Mouse (Mus musculus): ENCODE data around the gene Dcaf17. TPM values are rescaled to one million over a fixed set of nuclear protein-coding genes. Genes with fewer than 3 reads are reported as not detected.

Gene Dcaf17
- total and polyA plus RNA-seq, 3 experiments = 15.6 to 28.1 (median 22.7) TPM

DNA sequence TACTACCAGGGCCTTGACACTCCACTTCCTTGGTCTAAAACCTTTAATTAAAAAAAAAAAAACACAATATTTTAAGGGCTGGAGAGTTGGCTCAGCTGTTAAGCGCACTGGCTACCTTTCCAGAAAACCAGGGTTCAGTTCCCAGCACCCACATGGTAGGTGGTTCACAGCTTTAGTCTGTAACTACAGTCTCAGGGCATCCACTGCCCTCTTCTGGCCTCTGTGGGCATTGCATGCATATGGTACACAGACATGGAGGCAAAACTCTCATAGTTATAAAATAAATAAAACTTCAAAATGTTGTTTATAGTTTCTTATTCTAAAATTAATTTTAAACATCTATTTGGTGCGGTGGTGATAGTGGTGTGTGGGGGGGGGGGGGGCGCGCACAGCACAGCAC, 61.0 kb downstream of the Dcaf17 start:
- TF ChIP-seq RCOR1 (conservative IDR thresholded peaks at IDR 0.05; ENCODE audit: low read depth, low read length) = no peak
- TF ChIP-seq SMC3 (IDR thresholded peaks at IDR 0.05; ENCODE audit: low read depth, low read length) = peak; percentile 17; the same call in 1 of the 2 replicates
- no peak for TF ChIP-seq GABPA (IDR thresholded peaks at IDR 0.05; ENCODE audit: insufficient replicate concordance, low read depth, low read length)
- TF ChIP-seq RAD21 (IDR thresholded peaks at IDR 0.05; ENCODE audit: low read depth, low read length) = peak; percentile 37
- no peak for TF ChIP-seq MAZ (IDR thresholded peaks at IDR 0.05; ENCODE audit: low read depth, low read length)
- peak in 1 of 2 experiments; percentile 46; a peak in 2 of 4 replicates for TF ChIP-seq CTCF (conservative IDR thresholded peaks at IDR 0.05 in 1 of 2, IDR thresholded peaks at IDR 0.05 in 1 of 2; ENCODE audit: low read depth in 2 of 2, low read length in 2 of 2)
- no peak for TF ChIP-seq E2F4 (IDR thresholded peaks at IDR 0.05; ENCODE audit: insufficient replicate concordance, low read depth, low read length)
- no peak for TF ChIP-seq MAX (IDR thresholded peaks at IDR 0.05; ENCODE audit: low read length)
- TF ChIP-seq MEF2A (IDR thresholded peaks at IDR 0.05; ENCODE audit: borderline replicate concordance, low read depth, low read length) = no peak
- TF ChIP-seq USF2 (conservative IDR thresholded peaks at IDR 0.05; ENCODE audit: low read depth, low read length) = no peak
- TF ChIP-seq CHD2 (IDR thresholded peaks at IDR 0.05; ENCODE audit: low read length) = no peak
- H3K4me3 ChIP-seq (replicated peaks in 1 of 3; ENCODE audit: low read depth in 2 of 3, low read length in 2 of 3, poor library complexity in 1 of 3) = no peak overlapping the region
- no peak overlapping the region for H3K4me2 ChIP-seq (ENCODE audit: insufficient read depth, low read depth, poor library complexity, severe bottlenecking)
- no peaks in the 10 kb centered on the region for H3K79me2 ChIP-seq (replicated peaks; ENCODE audit: control insufficient read depth, extremely low read depth, insufficient read depth, poor library complexity, severe bottlenecking)
- no peaks in the 10 kb centered on the region; a peak in 1 of 4 replicates for H3K4me1 ChIP-seq (ENCODE audit: control insufficient read depth in 1 of 2, insufficient read depth in 2 of 2)
- H3K27me3 ChIP-seq (replicated peaks) = no peaks in the 10 kb centered on the region
- in situ Hi-C loops (cut with MboI; ENCODE audit: low pct_ligation_motif_present, low pct_unique_long_range_greater_than_20kb, low sequenced_read_pairs) = no loop called here
- dilution Hi-C loops (cut with MboI; ENCODE audit: extremely low pct_ligation_motif_present, extremely low pct_unique_long_range_greater_than_20kb, low sequenced_read_pairs) = no loop called here
- no peak overlapping the region for H3K27ac ChIP-seq (ENCODE audit: insufficient read depth, low read depth)
- H3K36me3 ChIP-seq (replicated peaks in 1 of 2; ENCODE audit: control insufficient read depth in 1 of 2, insufficient read depth in 1 of 2, low read length in 1 of 2) = no peaks in the 10 kb centered on the region
- peaks cover 5% of the 10 kb centered on the region for H3K9me3 ChIP-seq (replicated peaks; ENCODE audit: low read length)
- no peak overlapping the region for H3K9ac ChIP-seq (ENCODE audit: insufficient read depth, low read depth)
- no peak for DNase-seq (ENCODE audit: extremely low read depth)

DNA sequence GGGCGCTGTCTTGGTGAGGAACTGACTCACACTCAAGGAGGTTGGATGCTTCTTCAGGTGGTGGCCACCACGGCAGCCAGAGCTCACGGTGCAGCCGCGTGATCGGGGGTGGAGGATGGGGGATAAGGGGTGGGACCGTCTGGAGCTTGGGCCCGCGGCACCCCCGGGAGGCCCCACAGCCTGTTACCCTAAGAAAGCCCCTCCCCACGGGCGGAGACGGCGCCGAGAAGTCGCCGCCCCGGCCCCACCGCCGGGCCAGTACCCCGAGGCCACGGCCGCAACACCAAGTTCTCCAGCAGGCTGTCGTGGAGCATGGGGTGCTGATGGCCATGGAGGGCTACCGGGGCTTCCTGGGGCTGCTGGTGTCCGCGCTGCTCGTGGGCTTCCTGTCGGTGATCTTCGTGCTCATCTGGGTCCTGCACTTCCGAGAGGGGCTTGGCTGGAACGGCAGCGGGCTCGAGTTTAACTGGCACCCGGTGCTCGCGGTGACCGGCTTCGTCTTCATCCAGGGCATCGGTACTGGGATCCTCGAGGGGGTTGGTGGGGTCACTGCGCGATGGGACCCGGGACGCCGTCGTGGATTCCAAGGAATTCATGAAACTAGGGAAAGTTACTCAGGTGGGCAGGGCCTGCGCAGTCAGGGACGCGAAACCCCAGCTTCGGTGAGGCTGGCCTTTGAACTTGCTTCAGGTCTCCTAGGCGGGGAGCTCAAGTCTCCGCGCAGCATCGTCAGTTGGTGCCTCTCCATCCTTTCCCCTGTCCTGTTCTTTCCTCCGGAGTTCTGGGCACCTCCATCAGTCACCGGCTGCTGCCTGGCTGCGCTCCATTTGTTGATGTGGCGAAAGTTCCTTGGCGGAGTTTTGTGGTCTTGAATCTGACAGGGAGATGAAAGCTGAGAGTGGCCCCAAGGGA, 62.9 kb downstream of the Dcaf17 start, which contains the start of gene Cybrd1:
Gene Cybrd1 (plus strand): TSS at position 127 of the 912 bp plus-strand sequence.
- in situ Hi-C loops (cut with MboI; ENCODE audit: low pct_ligation_motif_present, low pct_unique_long_range_greater_than_20kb, low sequenced_read_pairs) = no loop called here
- H3K9ac ChIP-seq (ENCODE audit: insufficient read depth, low read depth) = no peak within 1 kb of the TSS

More for the DNA sequence above, 62.9 kb downstream of the Dcaf17 start, which contains the start of gene Cybrd1:
- H3K27ac ChIP-seq (ENCODE audit: insufficient read depth, low read depth) = no peak within 1 kb of the TSS
- no peaks in the 10 kb centered on the region for H3K36me3 ChIP-seq (replicated peaks in 1 of 2; ENCODE audit: control insufficient read depth in 1 of 2, insufficient read depth in 1 of 2, low read length in 1 of 2)
- no peak within 1 kb of the TSS for H3K4me3 ChIP-seq (replicated peaks in 1 of 3; ENCODE audit: low read depth in 2 of 3, low read length in 2 of 3, poor library complexity in 1 of 3)
- H3K79me2 ChIP-seq (replicated peaks; ENCODE audit: control insufficient read depth, extremely low read depth, insufficient read depth, poor library complexity, severe bottlenecking) = no peaks in the 10 kb centered on the region
- dilution Hi-C loops (cut with MboI; ENCODE audit: extremely low pct_ligation_motif_present, extremely low pct_unique_long_range_greater_than_20kb, low sequenced_read_pairs) = no loop called here
- H3K4me1 ChIP-seq (ENCODE audit: control insufficient read depth in 1 of 2, insufficient read depth in 2 of 2) = no peaks in the 10 kb centered on the region; a peak in 1 of 4 replicates
- peaks cover 5% of the 10 kb centered on the region for H3K9me3 ChIP-seq (replicated peaks; ENCODE audit: low read length)
- TF ChIP-seq TBP (conservative IDR thresholded peaks at IDR 0.05; ENCODE audit: low read depth, low read length) (no peak), PAX5 (IDR thresholded peaks at IDR 0.05; ENCODE audit: low read length) (no peak), RAD21 (IDR thresholded peaks at IDR 0.05; ENCODE audit: low read depth, low read length) (no peak), SIN3A (IDR thresholded peaks at IDR 0.05; ENCODE audit: low read length) (no peak), CHD2 (IDR thresholded peaks at IDR 0.05; ENCODE audit: low read length) (no peak), USF1 (IDR thresholded peaks at IDR 0.05; ENCODE audit: low read depth, low read length) (no peak), SMC3 (IDR thresholded peaks at IDR 0.05; ENCODE audit: low read depth, low read length) (no peak), ZNF384 (IDR thresholded peaks at IDR 0.05; ENCODE audit: low read depth, low read length) (no peak), MEF2A (IDR thresholded peaks at IDR 0.05; ENCODE audit: borderline replicate concordance, low read depth, low read length) (no peak), ZKSCAN1 (IDR thresholded peaks at IDR 0.05; ENCODE audit: borderline replicate concordance, low read depth, low read length) (no peak), UBTF (IDR thresholded peaks at IDR 0.05; ENCODE audit: low read depth, low read length) (no peak), KAT2A (IDR thresholded peaks at IDR 0.05; ENCODE audit: insufficient replicate concordance, low read length) (no peak), GABPA (IDR thresholded peaks at IDR 0.05; ENCODE audit: insufficient replicate concordance, low read depth, low read length) (no peak)
- no peak for DNase-seq (ENCODE audit: extremely low read depth)
- H3K27me3 ChIP-seq (replicated peaks) = no peaks in the 10 kb centered on the region
- H3K4me2 ChIP-seq (ENCODE audit: insufficient read depth, low read depth, poor library complexity, severe bottlenecking) = no peak within 1 kb of the TSS
